Mouse (Mus musculus): ENCODE results near the gene Cfap61.

The Cfap61 gene

GRCm38 (mm10) chr2:146134275-146134674, 199.7 kb downstream of the Cfap61 start:
- DNase-seq (ENCODE audit: extremely low read depth, low read depth, low spot score): no peak

DNA sequence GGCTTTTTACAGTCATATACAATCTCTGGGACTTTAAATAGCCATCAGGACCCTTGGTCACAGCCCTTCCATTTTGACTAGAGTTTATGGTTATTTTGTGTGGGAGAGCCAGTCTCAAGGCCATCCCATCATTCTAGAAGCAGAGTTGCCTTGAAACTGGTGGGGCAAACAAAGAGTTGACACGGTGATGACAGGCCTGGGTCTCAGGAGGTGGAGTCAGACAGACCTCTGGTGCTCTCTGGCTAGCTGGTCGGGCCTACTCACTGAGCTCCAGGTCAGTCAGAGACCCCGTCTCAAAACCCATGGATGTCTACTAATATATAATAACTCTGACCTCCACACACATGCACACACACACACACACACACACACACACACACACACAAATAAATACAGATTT, 206.1 kb downstream of the Cfap61 start:
- DNase-seq (ENCODE audit: extremely low read depth, low read depth, low spot score): no peak

- DNase-seq (ENCODE audit: extremely low read depth, low read depth, low spot score): no peak
Observed at GRCm38 (mm10) chr2:146147306-146147705, 212.7 kb downstream of the Cfap61 start.

DNA sequence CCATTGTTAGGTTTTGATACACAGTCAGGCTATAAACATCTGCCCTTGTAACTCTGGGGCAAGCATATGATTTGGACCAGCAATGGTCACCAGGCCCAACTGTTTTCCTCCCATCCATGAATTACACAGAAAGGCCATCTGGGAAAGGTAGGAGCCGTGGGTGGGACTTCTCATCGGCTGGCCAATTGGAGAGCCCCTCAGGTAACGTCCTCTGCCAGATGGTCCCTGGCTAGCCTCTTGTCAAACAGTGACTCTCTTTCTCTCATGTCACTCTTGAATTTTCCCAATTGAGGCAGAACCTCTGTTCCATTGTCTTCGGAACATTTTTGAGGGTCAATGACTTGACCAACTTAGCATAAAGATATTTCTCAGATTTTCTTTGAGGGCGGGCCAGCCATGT, 213.2 kb downstream of the Cfap61 start:
- DNase-seq (ENCODE audit: extremely low read depth, low read depth, low spot score): no peak

- DNase-seq (ENCODE audit: extremely low read depth, low read depth, low spot score): no peak
Observed at GRCm38 (mm10) chr2:146149206-146149974, 214.8 kb downstream of the Cfap61 start.

GRCm38 (mm10) chr2:146168017-146168803, 233.6 kb downstream of the Cfap61 start:
- no peak for DNase-seq (ENCODE audit: extremely low read depth, low read depth, low spot score)

DNA sequence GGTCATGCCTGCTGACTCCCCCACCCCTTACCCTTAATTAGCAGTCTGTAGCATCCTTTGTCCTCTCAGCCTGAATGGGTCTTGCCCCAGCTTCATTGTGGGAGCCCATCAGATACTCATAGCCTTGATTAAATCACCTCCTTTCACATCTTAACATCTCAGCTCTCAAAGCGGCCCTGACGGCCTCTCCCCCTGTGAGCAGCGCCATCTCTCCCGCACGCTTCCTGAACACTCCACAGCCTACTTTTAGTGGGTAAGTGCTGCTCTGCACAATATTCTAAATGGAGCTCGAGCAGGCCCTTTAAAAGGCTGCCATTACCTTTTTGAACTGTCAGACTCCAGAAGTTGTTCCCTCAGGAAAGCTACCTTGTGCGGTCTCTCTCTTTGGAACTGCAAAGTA, 234.9 kb downstream of the Cfap61 start:
- DNase-seq (ENCODE audit: extremely low read depth, low read depth, low spot score): no peak

GRCm38 (mm10) chr2:146172106-146172505, 237.5 kb downstream of the Cfap61 start:
- DNase-seq (ENCODE audit: extremely low read depth, low read depth, low spot score): no peak

DNA sequence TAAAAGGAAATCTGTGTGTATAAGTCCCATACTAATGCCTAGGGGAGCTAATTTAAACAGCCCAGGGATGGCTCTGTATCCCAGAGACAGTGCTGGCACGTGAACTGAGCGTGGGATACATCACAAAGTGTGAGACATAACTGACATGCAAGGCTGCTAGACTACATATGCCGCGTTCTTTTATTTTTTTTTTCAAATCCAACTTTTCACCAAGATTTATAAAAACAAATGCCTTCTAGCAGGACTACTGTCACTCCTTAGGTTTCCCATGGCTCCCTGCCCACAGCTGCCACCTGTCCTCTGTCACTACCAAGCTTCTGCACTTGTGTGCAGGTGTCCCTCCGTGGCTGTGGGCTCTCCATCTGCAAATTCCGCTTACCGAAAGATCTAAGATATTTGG, 239.6 kb downstream of the Cfap61 start:
- no peak for DNase-seq (ENCODE audit: extremely low read depth, low read depth, low spot score)

DNA sequence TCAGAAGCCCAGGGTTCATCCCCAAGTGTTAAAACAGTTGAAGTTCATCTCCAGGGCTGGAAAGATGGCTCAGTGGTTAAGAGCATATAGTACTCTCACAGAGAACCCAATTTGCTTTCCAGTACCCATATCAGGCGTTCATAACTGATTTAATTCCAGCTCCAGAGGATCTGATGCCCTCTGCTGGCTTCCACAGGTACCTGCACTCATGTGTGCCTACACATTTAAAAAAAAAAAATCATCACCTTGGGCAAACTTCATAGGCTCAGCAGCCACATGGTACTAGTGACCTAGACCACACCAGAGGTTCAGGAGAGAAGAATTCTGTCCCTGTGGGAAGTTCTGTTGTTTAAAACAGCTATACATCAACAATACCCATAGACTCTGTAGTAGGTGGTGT, 244.1 kb downstream of the Cfap61 start:
- no peak for DNase-seq (ENCODE audit: extremely low read depth, low read depth, low spot score)

DNA sequence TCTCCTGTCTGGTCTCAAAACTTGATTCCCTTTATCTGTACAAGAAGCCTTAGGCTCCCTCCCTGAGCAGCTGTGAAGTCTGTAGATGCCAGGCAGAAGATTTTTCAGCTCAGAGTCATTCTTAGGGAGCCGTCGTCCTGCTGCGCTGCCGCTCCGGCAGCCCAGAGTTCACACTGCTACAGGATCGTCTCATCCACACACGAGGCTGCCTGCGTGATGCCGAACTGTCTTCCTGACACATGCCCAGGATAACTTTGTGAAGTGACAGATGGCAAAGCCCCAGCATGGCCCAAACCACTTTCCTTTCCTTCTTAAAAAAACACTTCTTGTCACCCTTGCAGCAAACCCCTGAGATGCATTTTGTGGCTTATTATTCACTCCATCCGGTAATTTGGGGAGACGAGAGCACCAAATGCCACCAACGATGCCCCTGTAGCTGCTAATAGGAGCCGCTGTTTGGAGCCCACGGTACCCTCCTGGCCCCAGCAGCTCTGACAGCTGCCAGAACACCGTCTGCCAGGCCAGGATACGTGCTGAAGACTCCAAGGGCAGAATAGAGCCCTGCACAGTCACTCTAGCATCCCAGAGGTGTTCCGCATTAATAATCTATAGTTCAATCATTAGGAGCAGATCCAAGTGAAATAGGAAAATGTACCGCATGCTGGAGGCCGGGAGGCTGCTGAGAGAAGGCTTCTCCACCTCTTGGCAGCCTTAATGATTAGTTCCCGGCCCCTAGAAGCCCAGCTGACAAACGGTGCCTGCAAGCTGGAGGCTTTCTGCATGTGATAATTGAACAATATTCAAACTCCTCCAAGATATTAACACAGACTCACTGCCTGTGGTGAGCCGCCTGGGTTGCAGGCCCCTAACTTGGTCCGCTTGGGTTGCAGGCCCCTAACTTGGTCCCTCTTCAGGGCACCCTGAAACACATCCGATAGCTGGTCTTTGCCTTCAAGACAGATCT, 249.5 kb downstream of the Cfap61 start:
- no peak for DNase-seq (ENCODE audit: extremely low read depth, low read depth, low spot score)

GRCm38 (mm10) chr2:146196126-146196525, 261.5 kb downstream of the Cfap61 start:
- no peak for DNase-seq (ENCODE audit: extremely low read depth, low read depth, low spot score)

GRCm38 (mm10) chr2:146197947-146198346, 263.4 kb downstream of the Cfap61 start:
- no peak for DNase-seq (ENCODE audit: extremely low read depth, low read depth, low spot score)

DNA sequence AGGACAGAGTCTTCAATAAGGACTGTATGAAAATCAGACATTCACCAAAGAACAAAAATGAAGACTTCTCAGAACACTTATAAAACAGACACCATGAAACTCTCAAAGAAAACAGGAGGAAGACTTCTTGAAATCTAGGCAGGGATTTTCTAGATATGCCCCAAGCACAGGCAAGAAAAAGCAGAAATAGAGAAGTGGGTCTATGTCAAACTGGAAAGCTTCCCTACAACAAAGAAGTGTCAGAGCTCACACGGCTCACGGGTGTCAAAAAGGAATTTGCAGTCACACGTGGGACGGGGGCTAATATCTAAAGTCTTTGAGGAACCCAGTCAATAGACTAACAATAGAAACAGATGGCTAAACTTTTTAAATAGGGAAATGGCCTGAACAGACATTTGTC, 276.4 kb downstream of the Cfap61 start:
- DNase-seq (ENCODE audit: extremely low read depth, low read depth, low spot score): no peak

DNA sequence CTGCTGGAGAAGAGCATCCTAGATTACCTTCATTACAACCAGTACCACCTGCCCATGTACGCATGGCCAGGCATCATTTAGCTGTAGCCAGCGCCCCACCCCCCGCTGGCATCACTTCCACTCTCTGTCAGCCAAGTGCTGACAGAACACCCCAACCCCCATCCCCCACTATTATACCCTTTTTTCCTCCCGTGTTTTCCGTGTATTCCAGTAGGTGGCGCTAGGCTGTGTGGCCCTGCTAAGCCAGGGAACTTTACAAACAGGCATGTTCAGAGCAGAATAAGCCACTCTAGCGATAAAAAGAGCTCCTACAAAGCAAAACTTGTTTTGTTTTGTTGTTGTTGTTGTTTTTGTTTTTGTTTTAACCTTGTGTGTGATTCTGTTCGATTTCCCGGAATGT, 280.1 kb downstream of the Cfap61 start:
- no peak for DNase-seq (ENCODE audit: extremely low read depth, low read depth, low spot score)

DNA sequence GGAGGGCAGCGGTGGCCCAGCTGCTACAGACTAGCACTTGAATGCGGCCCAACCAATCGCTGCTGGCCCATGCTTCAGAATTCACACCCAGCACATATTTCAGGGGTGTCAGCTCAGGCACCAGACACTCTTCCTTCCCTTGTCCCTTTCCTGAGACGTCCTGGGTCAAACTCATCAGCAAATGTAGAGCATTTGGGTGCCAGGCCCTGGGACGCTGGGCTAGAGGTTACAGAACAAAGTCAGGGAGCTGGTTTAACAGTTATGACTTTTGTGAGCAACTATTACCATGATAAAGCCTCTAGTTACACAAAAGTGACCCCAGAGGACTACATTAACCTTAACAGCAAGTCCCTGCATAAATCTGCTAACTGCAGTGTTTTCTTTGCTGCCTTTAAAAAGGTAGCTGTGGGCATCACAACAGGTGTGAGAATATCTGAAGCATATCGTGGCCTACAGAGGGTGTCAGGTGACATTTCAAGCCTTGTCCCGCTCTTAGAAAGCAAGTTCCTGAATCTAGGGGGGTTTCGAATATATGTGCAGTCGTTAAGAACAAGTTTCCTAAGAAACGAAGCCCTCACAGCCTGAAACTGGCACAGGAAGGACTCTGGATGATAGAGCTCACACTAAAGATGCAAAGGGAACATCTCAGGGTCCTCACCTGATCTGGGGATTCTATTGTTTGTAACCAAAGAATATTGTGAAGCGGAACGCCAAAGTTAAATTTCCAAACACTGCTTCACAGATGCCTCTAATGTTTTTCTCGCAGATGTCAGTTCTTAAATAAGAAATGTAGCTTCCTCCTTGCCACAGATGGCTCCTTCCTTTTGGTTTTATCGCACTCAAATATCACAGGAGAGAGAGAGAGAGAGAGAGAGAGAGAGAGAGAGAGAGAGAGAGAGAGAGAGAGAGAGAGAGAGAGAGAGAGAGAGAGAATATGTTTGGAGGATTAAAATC, 281.8 kb downstream of the Cfap61 start:
- no peak for DNase-seq (ENCODE audit: extremely low read depth, low read depth, low spot score)

DNA sequence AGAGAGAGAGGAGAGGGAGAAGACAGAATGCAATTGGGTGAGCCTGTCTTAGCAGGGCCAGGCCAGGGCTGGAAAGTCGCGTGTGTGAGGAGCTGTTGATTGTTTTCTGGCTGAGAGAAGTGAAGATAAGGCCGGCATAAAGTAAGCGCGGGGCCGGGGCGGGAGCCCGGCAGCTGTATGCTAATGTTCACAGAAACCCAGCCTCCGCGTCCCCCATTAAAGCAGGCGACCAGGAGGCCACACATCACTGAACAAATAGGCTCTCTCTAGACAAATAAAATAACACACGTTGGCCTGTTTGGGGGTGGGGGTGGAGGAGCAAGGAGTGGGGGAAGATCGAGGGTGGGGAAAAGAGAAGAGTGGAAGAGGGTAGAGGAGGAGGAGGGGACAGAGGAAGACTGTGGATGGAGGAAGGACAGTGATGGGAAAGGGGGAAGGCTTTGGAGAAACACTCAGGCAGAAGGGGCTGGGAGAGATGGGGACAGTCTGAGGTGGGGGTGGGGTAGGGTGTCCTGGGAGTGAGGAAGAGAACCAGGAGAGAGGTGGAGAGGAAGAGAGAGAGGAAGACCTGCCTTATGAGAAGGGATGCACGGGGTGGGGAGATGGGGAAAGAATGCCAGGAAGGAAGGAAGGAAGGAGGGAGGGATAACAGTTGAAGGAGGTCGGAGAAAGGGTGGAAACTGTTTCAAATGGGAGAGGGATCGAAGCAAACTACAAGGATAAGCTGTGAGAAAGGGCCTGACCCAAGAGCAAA, 282.8 kb downstream of the Cfap61 start:
- no peak for DNase-seq (ENCODE audit: extremely low read depth, low read depth, low spot score)

DNA sequence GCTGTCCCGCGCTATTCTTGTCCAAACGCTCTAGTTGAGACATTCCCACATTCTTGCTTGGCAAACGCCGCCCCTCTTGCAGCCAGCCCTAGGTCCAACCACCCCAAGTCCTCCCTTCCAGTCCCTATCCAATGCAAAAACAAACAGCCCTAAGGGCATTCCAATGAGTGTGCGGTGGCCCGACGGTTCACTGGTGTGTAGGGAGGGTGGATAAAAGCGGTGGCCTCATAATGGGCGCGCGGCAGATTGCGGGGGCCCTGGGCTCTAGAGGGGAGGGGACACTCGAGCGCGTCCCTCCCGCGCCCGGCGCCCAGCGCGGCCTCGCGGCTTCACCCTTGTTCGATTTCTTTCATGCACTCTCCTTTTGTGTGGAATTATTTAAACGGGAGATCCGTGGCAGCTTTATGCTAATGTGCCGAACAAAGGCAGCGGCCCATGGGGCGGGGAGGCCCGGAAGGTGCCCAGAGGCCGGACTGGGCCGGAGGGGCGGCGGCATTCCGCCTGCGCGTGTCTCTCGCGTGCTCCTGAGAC, 283.6 kb downstream of the Cfap61 start:
- DNase-seq (ENCODE audit: extremely low read depth, low read depth, low spot score): no peak

DNA sequence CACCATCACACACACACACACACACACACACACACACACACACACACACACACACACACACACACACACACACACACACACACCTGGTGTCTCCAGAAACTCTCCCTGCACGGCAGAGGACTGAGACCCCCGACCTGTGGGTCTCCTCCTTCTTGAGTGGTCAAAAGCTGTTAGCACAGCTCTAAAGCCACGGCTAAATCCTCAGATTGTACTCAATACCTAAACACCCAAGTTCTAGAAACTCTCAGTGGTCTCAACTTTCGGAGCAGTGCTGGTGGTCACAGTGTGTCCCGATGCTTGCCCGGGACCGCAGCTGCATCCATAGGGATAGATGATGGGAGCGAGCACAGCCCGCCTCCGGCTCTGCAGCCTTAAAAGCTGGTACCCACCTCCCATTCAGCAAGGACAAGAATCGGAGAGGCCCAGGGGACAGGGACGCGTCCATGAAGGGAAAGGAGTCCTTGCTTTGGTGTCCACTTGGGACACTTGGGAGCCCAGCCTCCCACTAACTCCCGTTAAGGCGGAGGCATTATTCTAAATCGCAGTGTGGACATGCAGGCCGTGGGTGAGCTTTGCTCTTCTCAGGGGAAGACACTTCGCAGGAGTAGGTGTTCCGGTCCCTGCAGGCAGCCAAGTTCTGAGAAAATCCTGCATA, 284.4 kb downstream of the Cfap61 start:
- DNase-seq (ENCODE audit: extremely low read depth, low read depth, low spot score): no peak

Data from fat pad, adult 2 months (tissue).